Mouse (Mus musculus) brain, embryonic 14.5 days (tissue): Measurements from ENCODE around the gene Fcgr4.

ENCODE experiments used
- CTCF ChIP-seq: fragments of 200-500 bp; IDR thresholded peaks from 2 replicates; pipeline ENCODE4 v1.5.1; 2012; ENCODE audit warnings: inconsistent platforms, mild to moderate bottlenecking, moderate library complexity, borderline replicate concordance; ENCODE audit not compliant: insufficient read depth, insufficient read length; ENCODE audit errors: extremely low read depth
- POLR2A ChIP-seq: fragments of 200-500 bp; IDR thresholded peaks from 2 replicates; pipeline ENCODE4 v1.6.1; 2012; ENCODE audit warnings: mild to moderate bottlenecking, inconsistent platforms, borderline replicate concordance; ENCODE audit not compliant: poor library complexity, insufficient read depth, insufficient read length, severe bottlenecking; ENCODE audit errors: extremely low read depth

GRCm38 (mm10) chr1:171016676-171017356, 1.9 kb upstream of the Fcgr4 start:
- no peak for TF ChIP-seq POLR2A
- TF ChIP-seq CTCF, result no peak
